Mouse (Mus musculus): ENCODE data around the gene Rgs13. TPM values are rescaled to one million over a fixed set of nuclear protein-coding genes. Genes with fewer than 3 reads are reported as not detected.
"Not testable (repeated sequence)": the region's sequence is repeated elsewhere in the genome, so short reads cannot be mapped to it uniquely, and the experiment has no call there.

Rgs13 gene
- polyA plus RNA-seq, 1 experiment from 2014 or later = 0.13 TPM

- WGBS = 41% methylated on average over 1 of the region's 1 CpGs
- Histone ChIP-seq H3K36me3 (ENCODE audit: control insufficient read depth, insufficient read depth, low read length) (no peaks in the 10 kb centered on the region), H3K27ac (ENCODE audit: low read length) (no peak overlapping the region), H3K4me2 (ENCODE audit: low read depth, low read length) (no peak overlapping the region), H3K4me3 (ENCODE audit: low read length) (no peak overlapping the region), H3K9ac (ENCODE audit: low read length) (no peak overlapping the region), H3K27me3 (ENCODE audit: control insufficient read depth, insufficient read depth, low read depth, low read length) (no peaks in the 10 kb centered on the region), H3K9me3 (ENCODE audit: control insufficient read depth, low read length) (no peaks in the 10 kb centered on the region), H3K4me1 (replicated peaks; ENCODE audit: control insufficient read depth, insufficient read depth, low read length) (no peaks in the 10 kb centered on the region)
- ATAC-seq (ENCODE audit: low read depth) = no peak
These were observed 9.4 kb downstream of the Rgs13 start for GRCm38 (mm10) chr1:144167761-144168160.

GRCm38 (mm10) chr1:144166897-144167296, 10.3 kb downstream of the Rgs13 start:
- Histone ChIP-seq H3K36me3 (ENCODE audit: control insufficient read depth, insufficient read depth, low read length) (no peaks in the 10 kb centered on the region), H3K9me3 (ENCODE audit: control insufficient read depth, low read length) (no peaks in the 10 kb centered on the region), H3K27ac (ENCODE audit: low read length) (no peak overlapping the region), H3K4me3 (ENCODE audit: low read length) (no peak overlapping the region), H3K4me1 (replicated peaks; ENCODE audit: control insufficient read depth, insufficient read depth, low read length) (no peaks in the 10 kb centered on the region), H3K4me2 (ENCODE audit: low read depth, low read length) (no peak overlapping the region), H3K27me3 (ENCODE audit: control insufficient read depth, insufficient read depth, low read depth, low read length) (no peaks in the 10 kb centered on the region), H3K9ac (ENCODE audit: low read length) (no peak overlapping the region)
- no peak for ATAC-seq (ENCODE audit: low read depth)
- WGBS = 77% methylated on average over 5 of the region's 5 CpGs

GRCm38 (mm10) chr1:144166275-144166674, 10.9 kb downstream of the Rgs13 start:
- H3K4me3 ChIP-seq (ENCODE audit: low read length) = no peak overlapping the region
- no peak overlapping the region for H3K27ac ChIP-seq (ENCODE audit: low read length)
- no peak for ATAC-seq (ENCODE audit: low read depth)
- no peaks in the 10 kb centered on the region for H3K4me1 ChIP-seq (replicated peaks; ENCODE audit: control insufficient read depth, insufficient read depth, low read length)
- no peaks in the 10 kb centered on the region for H3K36me3 ChIP-seq (ENCODE audit: control insufficient read depth, insufficient read depth, low read length)
- no peaks in the 10 kb centered on the region for H3K9me3 ChIP-seq (ENCODE audit: control insufficient read depth, low read length)
- H3K9ac ChIP-seq (ENCODE audit: low read length) = no peak overlapping the region
- no peaks in the 10 kb centered on the region for H3K27me3 ChIP-seq (ENCODE audit: control insufficient read depth, insufficient read depth, low read depth, low read length)
- WGBS = 89% methylated on average over 2 of the region's 2 CpGs
- H3K4me2 ChIP-seq (ENCODE audit: low read depth, low read length) = no peak overlapping the region

- WGBS = 24% methylated on average over 1 of the region's 1 CpGs
- Histone ChIP-seq H3K4me1 (replicated peaks; ENCODE audit: control insufficient read depth, insufficient read depth, low read length) (no peaks in the 10 kb centered on the region), H3K4me2 (ENCODE audit: low read depth, low read length) (no peak overlapping the region), H3K27me3 (ENCODE audit: control insufficient read depth, insufficient read depth, low read depth, low read length) (no peaks in the 10 kb centered on the region), H3K4me3 (ENCODE audit: low read length) (no peak overlapping the region), H3K9me3 (ENCODE audit: control insufficient read depth, low read length) (no peaks in the 10 kb centered on the region), H3K27ac (ENCODE audit: low read length) (no peak overlapping the region), H3K9ac (ENCODE audit: low read length) (no peak overlapping the region), H3K36me3 (ENCODE audit: control insufficient read depth, insufficient read depth, low read length) (no peaks in the 10 kb centered on the region)
- no peak for ATAC-seq (ENCODE audit: low read depth)
These were observed 24.6 kb downstream of the Rgs13 start for GRCm38 (mm10) chr1:144152526-144152925.

GRCm38 (mm10) chr1:144152184-144152525, 25.0 kb downstream of the Rgs13 start:
- ATAC-seq (ENCODE audit: low read depth) = no peak
- no peaks in the 10 kb centered on the region for H3K36me3 ChIP-seq (ENCODE audit: control insufficient read depth, insufficient read depth, low read length)
- no peak overlapping the region for H3K4me3 ChIP-seq (ENCODE audit: low read length)
- WGBS = 79% methylated on average over 1 of the region's 1 CpGs
- no peaks in the 10 kb centered on the region for H3K9me3 ChIP-seq (ENCODE audit: control insufficient read depth, low read length)
- no peak overlapping the region for H3K9ac ChIP-seq (ENCODE audit: low read length)
- no peak overlapping the region for H3K27ac ChIP-seq (ENCODE audit: low read length)
- H3K4me1 ChIP-seq (replicated peaks; ENCODE audit: control insufficient read depth, insufficient read depth, low read length) = no peaks in the 10 kb centered on the region
- no peak overlapping the region for H3K4me2 ChIP-seq (ENCODE audit: low read depth, low read length)
- H3K27me3 ChIP-seq (ENCODE audit: control insufficient read depth, insufficient read depth, low read depth, low read length) = no peaks in the 10 kb centered on the region

- WGBS = 71% methylated on average over 5 of the region's 5 CpGs
- H3K9ac ChIP-seq (ENCODE audit: low read length) = no peak overlapping the region
- H3K27me3 ChIP-seq (ENCODE audit: control insufficient read depth, insufficient read depth, low read depth, low read length) = no peaks in the 10 kb centered on the region
- no peaks in the 10 kb centered on the region for H3K9me3 ChIP-seq (ENCODE audit: control insufficient read depth, low read length)
- H3K4me1 ChIP-seq (replicated peaks; ENCODE audit: control insufficient read depth, insufficient read depth, low read length) = no peaks in the 10 kb centered on the region
- H3K27ac ChIP-seq (ENCODE audit: low read length) = no peak overlapping the region
- no peak for ATAC-seq (ENCODE audit: low read depth)
- H3K4me2 ChIP-seq (ENCODE audit: low read depth, low read length) = no peak overlapping the region
- no peaks in the 10 kb centered on the region for H3K36me3 ChIP-seq (ENCODE audit: control insufficient read depth, insufficient read depth, low read length)
- H3K4me3 ChIP-seq (ENCODE audit: low read length) = no peak overlapping the region
These were observed 25.6 kb downstream of the Rgs13 start for GRCm38 (mm10) chr1:144151401-144152183.

- no peaks in the 10 kb centered on the region for H3K36me3 ChIP-seq (ENCODE audit: control insufficient read depth, insufficient read depth, low read length)
- H3K4me2 ChIP-seq (ENCODE audit: low read depth, low read length) = no peak overlapping the region
- H3K4me1 ChIP-seq (replicated peaks; ENCODE audit: control insufficient read depth, insufficient read depth, low read length) = no peaks in the 10 kb centered on the region
- no peak overlapping the region for H3K27ac ChIP-seq (ENCODE audit: low read length)
- H3K9me3 ChIP-seq (ENCODE audit: control insufficient read depth, low read length) = no peaks in the 10 kb centered on the region
- no peaks in the 10 kb centered on the region for H3K27me3 ChIP-seq (ENCODE audit: control insufficient read depth, insufficient read depth, low read depth, low read length)
- 72% methylated on average over 3 of the region's 3 CpGs for WGBS
- no peak overlapping the region for H3K4me3 ChIP-seq (ENCODE audit: low read length)
- no peak for ATAC-seq (ENCODE audit: low read depth)
- H3K9ac ChIP-seq (ENCODE audit: low read length) = no peak overlapping the region
These were observed 27.2 kb downstream of the Rgs13 start for GRCm38 (mm10) chr1:144149997-144150396.

GRCm38 (mm10) chr1:144141398-144141797, 35.8 kb downstream of the Rgs13 start:
- H3K4me3 ChIP-seq (ENCODE audit: low read length) = not testable (repeated sequence)
- 85% methylated on average over 2 of the region's 2 CpGs for WGBS

GRCm38 (mm10) chr1:144139847-144140246, 37.3 kb downstream of the Rgs13 start:
- Histone ChIP-seq H3K36me3 (ENCODE audit: control insufficient read depth, insufficient read depth, low read length) (no peaks in the 10 kb centered on the region), H3K4me3 (ENCODE audit: low read length) (no peak overlapping the region)
- 90% methylated on average over 1 of the region's 1 CpGs for WGBS

More at GRCm38 (mm10) chr1:144141398-144141797, 35.8 kb downstream of the Rgs13 start:
- not testable (repeated sequence) for H3K4me2 ChIP-seq (ENCODE audit: low read depth, low read length); H3K27ac ChIP-seq (ENCODE audit: low read length); H3K36me3 ChIP-seq (ENCODE audit: control insufficient read depth, insufficient read depth, low read length); H3K9me3 ChIP-seq (ENCODE audit: control insufficient read depth, low read length); H3K4me1 ChIP-seq (replicated peaks; ENCODE audit: control insufficient read depth, insufficient read depth, low read length); H3K27me3 ChIP-seq (ENCODE audit: control insufficient read depth, insufficient read depth, low read depth, low read length); H3K9ac ChIP-seq (ENCODE audit: low read length); ATAC-seq (ENCODE audit: low read depth)

More at GRCm38 (mm10) chr1:144139847-144140246, 37.3 kb downstream of the Rgs13 start:
- Histone ChIP-seq H3K4me2 (ENCODE audit: low read depth, low read length) (no peak overlapping the region), H3K27ac (ENCODE audit: low read length) (no peak overlapping the region), H3K27me3 (ENCODE audit: control insufficient read depth, insufficient read depth, low read depth, low read length) (no peaks in the 10 kb centered on the region), H3K9ac (ENCODE audit: low read length) (no peak overlapping the region), H3K9me3 (ENCODE audit: control insufficient read depth, low read length) (no peaks in the 10 kb centered on the region), H3K4me1 (replicated peaks; ENCODE audit: control insufficient read depth, insufficient read depth, low read length) (no peaks in the 10 kb centered on the region)
- no peak for ATAC-seq (ENCODE audit: low read depth)

Measured in lung, embryonic 16.5 days (tissue).